8 mouse cellular contexts compared by ENCODE assay signal in the genomic region with DNA sequence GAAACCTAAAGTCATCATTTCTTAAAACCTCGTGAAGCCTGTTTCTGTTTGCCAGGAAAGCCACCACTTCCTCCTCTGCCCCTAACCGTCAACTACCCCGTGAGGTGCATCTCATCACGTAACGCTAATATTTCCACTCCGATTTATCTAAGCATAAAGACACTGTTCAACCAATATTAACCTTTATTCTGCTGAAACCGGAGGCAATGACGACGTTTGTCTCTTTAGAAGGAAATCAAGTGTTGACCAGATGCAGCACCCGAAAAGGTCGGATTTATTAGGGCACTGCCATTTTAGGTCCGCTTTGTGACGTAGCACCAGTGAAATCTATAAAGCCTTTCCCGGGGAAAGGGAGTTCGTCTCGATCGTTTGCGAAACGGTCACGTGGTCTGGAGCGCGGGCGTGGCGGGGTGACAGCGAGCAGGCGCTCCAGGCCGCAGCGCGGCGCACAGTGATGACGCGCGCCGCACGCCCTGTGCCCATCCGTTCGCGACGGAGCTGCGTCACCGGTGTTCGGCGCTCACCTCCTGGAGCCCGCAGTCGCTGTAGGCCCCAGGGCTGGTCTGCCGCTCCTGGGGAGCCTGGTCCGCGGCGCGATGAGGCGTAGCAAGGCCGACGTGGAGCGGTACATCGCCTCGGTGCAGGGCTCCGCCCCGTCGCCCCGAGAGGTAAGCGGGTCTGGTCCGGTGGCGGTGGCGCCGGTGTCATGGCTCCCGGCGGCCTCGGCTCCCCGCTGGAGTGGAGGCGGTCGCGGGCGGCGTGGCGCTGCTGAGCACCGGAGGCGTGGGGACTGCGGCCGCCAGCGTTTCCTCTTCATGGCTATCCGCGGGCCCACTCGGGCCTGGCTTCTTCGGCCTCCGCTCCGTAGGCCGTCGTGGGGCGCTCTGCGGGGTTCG. TPM values are rescaled to one million over a fixed set of nuclear protein-coding genes. Genes with fewer than 3 reads are reported as not detected.
DNase-seq lines count a peak whose midpoint lies in the region; ATAC-seq and TF ChIP-seq lines count a peak whose summit lies in the region.

A gene (plus strand): TSS at position 537 of the 896 bp plus-strand sequence.

- dilution Hi-C loops in CH12.LX (cut with MboI; ENCODE audit: extremely low pct_ligation_motif_present, extremely low pct_unique_long_range_greater_than_20kb, low sequenced_read_pairs) = no loop called here

- H3K27ac ChIP-seq in CH12.LX (ENCODE audit: insufficient read depth, low read depth) = peak within 1 kb of the TSS; percentile 89
- peak within 1 kb of the TSS; percentile 91 for H3K27ac ChIP-seq in forebrain, embryonic 11.5 days (ENCODE audit: low read depth, low read length)
- peak within 1 kb of the TSS; percentile 97 for H3K27ac ChIP-seq in heart, embryonic 16.5 days (ENCODE audit: low read length)
- H3K27ac ChIP-seq in liver, embryonic 15.5 days (replicated peaks) = peak within 1 kb of the TSS; percentile 99
- H3K27ac ChIP-seq in neural tube, embryonic 12.5 days = peak within 1 kb of the TSS; percentile 87

- H3K9me3 ChIP-seq in CH12.LX (replicated peaks; ENCODE audit: low read length) = no peaks in the 10 kb centered on the region
- H3K9me3 ChIP-seq in forebrain, embryonic 11.5 days (ENCODE audit: control insufficient read depth, low read length) = no peaks in the 10 kb centered on the region
- H3K9me3 ChIP-seq in heart, embryonic 16.5 days (replicated peaks; ENCODE audit: control insufficient read depth, low read length) = no peaks in the 10 kb centered on the region
- H3K9me3 ChIP-seq in liver, embryonic 15.5 days (replicated peaks) = no peaks in the 10 kb centered on the region
- H3K9me3 ChIP-seq in neural tube, embryonic 12.5 days = no peaks in the 10 kb centered on the region

- TF ChIP-seq CTCF in CH12.LX (conservative IDR thresholded peaks at IDR 0.05 in 1 of 2, IDR thresholded peaks at IDR 0.05 in 1 of 2; ENCODE audit: low read depth in 2 of 2, low read length in 2 of 2) = no peak

- no peak for TF ChIP-seq EP300 in CH12.LX (IDR thresholded peaks at IDR 0.05; ENCODE audit: low read length)

- peak; percentile 99 for ATAC-seq in forebrain, embryonic 11.5 days (replicated peaks; ENCODE audit: low FRiP score)
- ATAC-seq in heart, embryonic 16.5 days (replicated peaks; ENCODE audit: extremely low read depth, insufficient read depth, low FRiP score) = peak; percentile 97
- ATAC-seq in liver, embryonic 15.5 days (ENCODE audit: insufficient read depth) = peak; percentile 96
- peak; percentile 98 for ATAC-seq in neural tube, embryonic 12.5 days (ENCODE audit: low FRiP score, low read depth)

- TF ChIP-seq RAD21 in CH12.LX (IDR thresholded peaks at IDR 0.05; ENCODE audit: low read depth, low read length) = no peak

- peaks cover 0 to 6% of the 10 kb centered on the region in 2 experiments for H3K36me3 ChIP-seq in CH12.LX (replicated peaks in 1 of 2; ENCODE audit: control insufficient read depth in 1 of 2, insufficient read depth in 1 of 2, low read length in 1 of 2)
- no peaks in the 10 kb centered on the region for H3K36me3 ChIP-seq in forebrain, embryonic 11.5 days (ENCODE audit: control insufficient read depth, insufficient read depth, low read length)
- no peaks in the 10 kb centered on the region for H3K36me3 ChIP-seq in heart, embryonic 16.5 days (ENCODE audit: control insufficient read depth, insufficient read depth)
- H3K36me3 ChIP-seq in liver, embryonic 15.5 days (replicated peaks) = 0 out of 2 replicates have a peak, but pooled peaks cover 3% of the 10 kb centered on the region
- no peaks in the 10 kb centered on the region for H3K36me3 ChIP-seq in neural tube, embryonic 12.5 days

- peaks cover 2 to 22% of the 10 kb centered on the region in 2 experiments; a peak in 3 of 4 replicates for H3K4me1 ChIP-seq in CH12.LX (ENCODE audit: control insufficient read depth in 1 of 2, insufficient read depth in 2 of 2)
- H3K4me1 ChIP-seq in forebrain, embryonic 11.5 days (replicated peaks; ENCODE audit: control insufficient read depth, insufficient read depth, low read length) = no peaks in the 10 kb centered on the region; the same call in 1 of the 2 replicates
- H3K4me1 ChIP-seq in heart, embryonic 16.5 days (ENCODE audit: control insufficient read depth, insufficient read depth, low read length) = peaks cover 8% of the 10 kb centered on the region
- H3K4me1 ChIP-seq in liver, embryonic 15.5 days (replicated peaks) = peaks cover 36% of the 10 kb centered on the region
- no peaks in the 10 kb centered on the region for H3K4me1 ChIP-seq in neural tube, embryonic 12.5 days

- in situ Hi-C loops in CH12.LX (cut with MboI; ENCODE audit: low pct_ligation_motif_present, low pct_unique_long_range_greater_than_20kb, low sequenced_read_pairs) = no loop called here

- peak; percentile 89 for TF ChIP-seq POLR2A in CH12.LX (IDR thresholded peaks at IDR 0.05; ENCODE audit: low read depth, low read length)

- H3K79me2 ChIP-seq in CH12.LX (replicated peaks; ENCODE audit: control insufficient read depth, extremely low read depth, insufficient read depth, poor library complexity, severe bottlenecking) = peaks cover 40% of the 10 kb centered on the region

- H3K27me3 ChIP-seq in CH12.LX (replicated peaks) = no peaks in the 10 kb centered on the region
- no peaks in the 10 kb centered on the region for H3K27me3 ChIP-seq in forebrain, embryonic 11.5 days (ENCODE audit: control insufficient read depth, insufficient read depth, low read length)
- H3K27me3 ChIP-seq in heart, embryonic 16.5 days (ENCODE audit: control insufficient read depth, insufficient read depth, low read length) = no peaks in the 10 kb centered on the region
- no peaks in the 10 kb centered on the region for H3K27me3 ChIP-seq in liver, embryonic 15.5 days
- H3K27me3 ChIP-seq in neural tube, embryonic 12.5 days (replicated peaks) = no peaks in the 10 kb centered on the region

- WGBS in forebrain, embryonic 11.5 days = under 1% methylated on average over 85 of the region's 91 CpGs
- under 1% methylated on average over 85 of the region's 91 CpGs for WGBS in heart, embryonic 16.5 days
- WGBS in liver, embryonic 15.5 days (ENCODE audit: insufficient replicate concordance) = under 1% methylated on average over 90 of the region's 91 CpGs
- WGBS in neural tube, embryonic 12.5 days = under 1% methylated on average over 89 of the region's 91 CpGs

- peak; percentile 98 for DNase-seq in CH12.LX (ENCODE audit: extremely low read depth)
- peak; percentile 96 for DNase-seq in c-Kit-positive CD71-positive TER-119-negative erythroid progenitor cells, embryonic 14.5 days (ENCODE audit: low read depth)
- DNase-seq in forebrain, embryonic 11.5 days (ENCODE audit: low spot score) = peak; percentile 98
- DNase-seq in kidney, postnatal 36 days = peak; percentile 99
- DNase-seq in telencephalon, adult 2 months (ENCODE audit: low read depth, low spot score) = peak; percentile 98

- H3K4me3 ChIP-seq in CH12.LX (replicated peaks in 1 of 3; ENCODE audit: low read depth in 2 of 3, low read length in 2 of 3, poor library complexity in 1 of 3) = peak within 1 kb of the TSS; percentile 92 to 97 (median 93)
- H3K4me3 ChIP-seq in forebrain, embryonic 11.5 days (ENCODE audit: low read depth, low read length) = peak within 1 kb of the TSS; percentile 86
- H3K4me3 ChIP-seq in heart, embryonic 16.5 days (ENCODE audit: low read length) = peak within 1 kb of the TSS; percentile 98
- peak within 1 kb of the TSS; percentile 97 for H3K4me3 ChIP-seq in liver, embryonic 15.5 days (replicated peaks)
- H3K4me3 ChIP-seq in neural tube, embryonic 12.5 days = peak within 1 kb of the TSS; percentile 98

- peak within 1 kb of the TSS; percentile 92 for H3K4me2 ChIP-seq in CH12.LX (ENCODE audit: insufficient read depth, low read depth, poor library complexity, severe bottlenecking)
- peak within 1 kb of the TSS; percentile 77 for H3K4me2 ChIP-seq in forebrain, embryonic 11.5 days (ENCODE audit: low read depth, low read length, severe bottlenecking)
- peak within 1 kb of the TSS; percentile 73 for H3K4me2 ChIP-seq in heart, embryonic 16.5 days (ENCODE audit: low read depth, low read length)
- peak within 1 kb of the TSS; percentile 79 for H3K4me2 ChIP-seq in liver, embryonic 15.5 days
- H3K4me2 ChIP-seq in neural tube, embryonic 12.5 days (replicated peaks) = peak within 1 kb of the TSS; percentile 71

- H3K9ac ChIP-seq in CH12.LX (ENCODE audit: insufficient read depth, low read depth) = peak within 1 kb of the TSS; percentile 92
- H3K9ac ChIP-seq in forebrain, embryonic 11.5 days (ENCODE audit: low read length) = peak within 1 kb of the TSS; percentile 85
- H3K9ac ChIP-seq in heart, embryonic 16.5 days (ENCODE audit: low read length) = peak within 1 kb of the TSS; percentile 99
- H3K9ac ChIP-seq in liver, embryonic 15.5 days = peak within 1 kb of the TSS; percentile 99
- peak within 1 kb of the TSS; percentile 96 for H3K9ac ChIP-seq in neural tube, embryonic 12.5 days

TF ChIP-seq in CH12.LX, 34 proteins besides CTCF, POLR2A, EP300 and RAD21 (continues in another document):
- TF ChIP-seq MAX (IDR thresholded peaks at IDR 0.05; ENCODE audit: low read length) = peak; percentile 98
- TF ChIP-seq CHD1 (IDR thresholded peaks at IDR 0.05; ENCODE audit: low read depth, low read length) = no peak; the same call in 1 of the 2 replicates
- peak; percentile 98 for TF ChIP-seq USF1 (IDR thresholded peaks at IDR 0.05; ENCODE audit: low read depth, low read length)
- peak; percentile 89; the same call in 1 of the 2 replicates for TF ChIP-seq KAT2A (IDR thresholded peaks at IDR 0.05; ENCODE audit: insufficient replicate concordance, low read length)
- TF ChIP-seq ZC3H11A (IDR thresholded peaks at IDR 0.05; ENCODE audit: low read depth, low read length) = no peak
- peak; percentile 89 for TF ChIP-seq NELFE (IDR thresholded peaks at IDR 0.05; ENCODE audit: low read depth, low read length)
- peak; percentile 62 for TF ChIP-seq IRF4 (IDR thresholded peaks at IDR 0.05; ENCODE audit: low read depth, low read length)
- no peak for TF ChIP-seq JUND (conservative IDR thresholded peaks at IDR 0.05; ENCODE audit: low read depth, low read length)
- TF ChIP-seq ZNF384 (IDR thresholded peaks at IDR 0.05; ENCODE audit: low read depth, low read length) = no peak
- peak; percentile 61; the same call in 1 of the 2 replicates for TF ChIP-seq ETS1 (conservative IDR thresholded peaks at IDR 0.05; ENCODE audit: low read depth, low read length)
- TF ChIP-seq MAZ (IDR thresholded peaks at IDR 0.05; ENCODE audit: low read depth, low read length) = peak; percentile 67; the same call in 1 of the 2 replicates
- TF ChIP-seq ZKSCAN1 (IDR thresholded peaks at IDR 0.05; ENCODE audit: borderline replicate concordance, low read depth, low read length) = no peak

RNA-seq across cellular contexts. Expression of the gene that starts here (rescaled TPM):
- 45.0 and 59.3 TPM in 2 replicates for total RNA-seq in CH12.LX (2012; rRNA removed)
- total RNA-seq in CH12.LX (2014; rRNA removed) = 53.4 and 64.1 TPM in 2 replicates
- 49.5 and 56.3 TPM in 2 replicates for polyA plus RNA-seq in CH12.LX (2012; ENCODE audit: insufficient read length, low read depth)
- polyA plus RNA-seq in forebrain, embryonic 11.5 days (2014; fragmentation: Nextera tagmentation; extraction: Ambion mirVana) = 30.8 and 38.7 TPM in 2 replicates
- polyA plus RNA-seq in heart, embryonic 16.5 days (2015; fragmentation: Nextera tagmentation; extraction: Ambion mirVana) = 14.0 and 15.4 TPM in 2 replicates
- polyA plus RNA-seq in liver, embryonic 15.5 days (2015; fragmentation: Nextera tagmentation; extraction: Ambion mirVana) = 18.9 and 19.2 TPM in 2 replicates
- polyA plus RNA-seq in neural tube, embryonic 12.5 days (2016; fragmentation: Nextera tagmentation; extraction: Ambion mirVana) = 22.7 and 22.9 TPM in 2 replicates

Comparison
In these comparisons a context has a peak if more than half of its experiments do, and no peak if none do; other contexts are left out.
1. Peak in every context shown above with its lines: DNase-seq, ATAC-seq, H3K4me3 ChIP-seq and H3K27ac ChIP-seq.